Mouse (Mus musculus): ENCODE data around the gene Upp2.

Gene Upp2

DNA sequence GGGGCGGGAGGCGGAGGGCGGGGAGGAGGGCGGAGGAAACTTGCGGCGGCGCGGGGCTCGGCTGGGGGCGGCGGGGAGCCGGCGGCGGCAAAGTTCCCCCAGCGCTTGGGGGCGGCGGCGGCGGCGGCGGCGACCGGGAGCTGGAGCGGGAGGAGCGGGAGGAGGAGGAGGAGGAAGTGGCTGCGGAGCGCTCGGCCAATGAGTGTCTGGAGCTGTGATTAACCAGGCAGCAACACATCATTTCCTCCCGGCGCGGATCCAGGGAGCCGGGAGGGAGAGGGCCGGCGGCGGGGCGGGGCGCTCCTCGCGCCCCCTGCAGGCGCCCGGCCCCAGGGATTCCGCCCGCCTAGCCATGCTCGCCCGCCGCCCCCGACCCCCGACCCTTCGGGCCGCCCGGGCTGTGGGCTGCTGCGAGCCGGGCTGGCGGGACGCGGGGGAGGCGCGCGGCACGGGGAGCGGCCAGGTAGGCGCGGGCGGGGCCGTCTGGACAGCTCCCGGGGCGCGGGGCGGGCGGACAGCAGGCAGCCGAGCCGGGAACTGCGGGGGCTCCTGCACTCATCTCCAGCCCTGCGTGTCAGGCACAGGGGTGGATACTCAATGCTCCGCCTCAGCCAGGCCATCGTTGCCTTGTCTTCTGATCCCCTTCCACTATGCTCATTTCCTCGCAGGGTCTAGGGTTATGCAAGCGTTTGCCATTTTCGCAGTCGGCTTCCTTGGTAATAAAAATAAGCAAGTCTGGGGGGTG, at the start of gene Upp2, which contains the start of gene Acvr1:
Gene Upp2 (plus strand): TSS at position 233 of the 745 bp plus-strand sequence.
Gene Acvr1 (minus strand): TSS at position 92 of the 745 bp plus-strand sequence.
- H3K36me3 ChIP-seq (ENCODE audit: control insufficient read depth, insufficient read depth, low read length, poor library complexity, severe bottlenecking): no peaks in the 10 kb centered on the region
- peaks cover 7% of the 10 kb centered on the region for H3K27me3 ChIP-seq (ENCODE audit: control insufficient read depth, insufficient read depth, low read length, poor library complexity, severe bottlenecking)
- DNase-seq (ENCODE audit: low read depth, low spot score): peak; percentile 17

- H3K27me3 ChIP-seq (ENCODE audit: control insufficient read depth, insufficient read depth, low read length, poor library complexity, severe bottlenecking): no peaks in the 10 kb centered on the region
Observed at GRCm38 (mm10) chr2:58518517-58518916, 48.6 kb upstream of the Upp2 start.

DNA sequence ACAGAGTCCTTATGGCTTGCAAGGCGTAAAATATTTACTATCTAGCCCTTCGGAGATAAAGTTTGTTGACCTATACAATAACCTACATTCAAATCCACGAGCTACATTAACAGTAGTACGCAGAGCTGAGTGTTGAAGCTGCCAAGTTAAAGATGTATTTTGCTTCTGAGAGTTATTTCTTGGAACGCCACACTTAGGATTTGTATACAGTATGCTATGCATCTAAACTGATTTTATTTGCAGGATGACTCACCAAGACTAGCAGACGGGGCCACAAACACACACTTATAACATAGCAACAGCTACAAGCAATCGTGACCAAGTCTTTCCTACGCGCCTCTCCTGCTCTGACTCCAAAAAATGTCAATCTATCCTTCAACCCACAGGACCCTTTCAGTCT, 46.4 kb upstream of the Upp2 start:
- H3K36me3 ChIP-seq (ENCODE audit: control insufficient read depth, insufficient read depth, low read length, poor library complexity, severe bottlenecking): no peaks in the 10 kb centered on the region
- no peaks in the 10 kb centered on the region for H3K27me3 ChIP-seq (ENCODE audit: control insufficient read depth, insufficient read depth, low read length, poor library complexity, severe bottlenecking)
- no peak for DNase-seq (ENCODE audit: low read depth, low spot score)

More at GRCm38 (mm10) chr2:58518517-58518916, 48.6 kb upstream of the Upp2 start:
- no peaks in the 10 kb centered on the region for H3K36me3 ChIP-seq (ENCODE audit: control insufficient read depth, insufficient read depth, low read length, poor library complexity, severe bottlenecking)
- no peak for DNase-seq (ENCODE audit: low read depth, low spot score)

DNA sequence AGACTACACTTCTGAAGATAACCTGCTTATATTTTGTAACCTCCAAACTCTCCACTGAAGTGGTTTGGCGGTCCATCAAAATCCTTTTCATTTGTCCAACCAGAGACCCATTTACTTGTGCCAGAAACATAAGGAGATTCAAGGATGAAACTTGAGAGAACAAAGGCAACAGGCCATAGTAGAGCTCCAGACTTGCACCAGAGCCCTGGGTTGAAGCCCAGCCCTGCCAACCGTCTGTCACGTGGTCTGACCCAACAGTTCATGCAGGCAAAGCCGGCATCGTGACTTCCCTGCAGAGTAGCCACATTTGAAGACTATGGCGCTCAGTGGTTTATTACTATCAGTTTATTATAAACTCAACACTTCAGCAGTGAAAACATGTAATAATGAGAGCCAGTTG, 45.5 kb upstream of the Upp2 start:
- H3K36me3 ChIP-seq (ENCODE audit: control insufficient read depth, insufficient read depth, low read length, poor library complexity, severe bottlenecking): no peaks in the 10 kb centered on the region
- no peak for DNase-seq (ENCODE audit: low read depth, low spot score)

GRCm38 (mm10) chr2:58523097-58523496, 44.0 kb upstream of the Upp2 start:
- Histone ChIP-seq H3K27me3 (ENCODE audit: control insufficient read depth, insufficient read depth, low read length, poor library complexity, severe bottlenecking) (no peaks in the 10 kb centered on the region), H3K36me3 (ENCODE audit: control insufficient read depth, insufficient read depth, low read length, poor library complexity, severe bottlenecking) (no peaks in the 10 kb centered on the region)
- DNase-seq (ENCODE audit: low read depth, low spot score): no peak

More for the DNA sequence above, 45.5 kb upstream of the Upp2 start:
- no peaks in the 10 kb centered on the region for H3K27me3 ChIP-seq (ENCODE audit: control insufficient read depth, insufficient read depth, low read length, poor library complexity, severe bottlenecking)

- H3K36me3 ChIP-seq (ENCODE audit: control insufficient read depth, insufficient read depth, low read length, poor library complexity, severe bottlenecking): no peaks in the 10 kb centered on the region
- no peak for DNase-seq (ENCODE audit: low read depth, low spot score)
Observed at GRCm38 (mm10) chr2:58523894-58524293, 43.2 kb upstream of the Upp2 start.

GRCm38 (mm10) chr2:58524356-58524755, 42.7 kb upstream of the Upp2 start:
- no peak for DNase-seq (ENCODE audit: low read depth, low spot score)
- no peaks in the 10 kb centered on the region for H3K27me3 ChIP-seq (ENCODE audit: control insufficient read depth, insufficient read depth, low read length, poor library complexity, severe bottlenecking)
- H3K36me3 ChIP-seq (ENCODE audit: control insufficient read depth, insufficient read depth, low read length, poor library complexity, severe bottlenecking): no peaks in the 10 kb centered on the region

More at GRCm38 (mm10) chr2:58523894-58524293, 43.2 kb upstream of the Upp2 start:
- no peaks in the 10 kb centered on the region for H3K27me3 ChIP-seq (ENCODE audit: control insufficient read depth, insufficient read depth, low read length, poor library complexity, severe bottlenecking)

DNA sequence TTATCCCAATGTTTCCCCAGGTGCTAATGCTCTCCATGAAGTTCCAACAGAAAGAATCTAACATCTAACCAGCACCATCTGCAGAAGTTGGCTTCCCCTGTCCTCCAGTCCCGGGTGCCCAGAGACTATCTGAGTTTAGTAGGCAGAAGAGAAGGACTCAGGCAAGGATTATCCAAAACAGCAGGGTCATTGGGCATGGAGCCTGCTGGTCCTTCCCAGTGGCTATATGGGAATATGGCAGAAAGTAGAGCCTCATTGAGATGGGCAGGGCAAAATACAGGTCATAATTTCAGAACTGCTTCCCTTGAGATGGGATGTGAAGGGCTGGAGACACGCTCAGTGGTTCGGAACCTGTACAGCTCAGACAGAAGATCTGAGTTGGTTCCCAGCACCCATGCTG, 39.3 kb upstream of the Upp2 start:
- Histone ChIP-seq H3K27me3 (ENCODE audit: control insufficient read depth, insufficient read depth, low read length, poor library complexity, severe bottlenecking) (no peaks in the 10 kb centered on the region), H3K36me3 (ENCODE audit: control insufficient read depth, insufficient read depth, low read length, poor library complexity, severe bottlenecking) (no peaks in the 10 kb centered on the region)
- DNase-seq (ENCODE audit: low read depth, low spot score): no peak

DNA sequence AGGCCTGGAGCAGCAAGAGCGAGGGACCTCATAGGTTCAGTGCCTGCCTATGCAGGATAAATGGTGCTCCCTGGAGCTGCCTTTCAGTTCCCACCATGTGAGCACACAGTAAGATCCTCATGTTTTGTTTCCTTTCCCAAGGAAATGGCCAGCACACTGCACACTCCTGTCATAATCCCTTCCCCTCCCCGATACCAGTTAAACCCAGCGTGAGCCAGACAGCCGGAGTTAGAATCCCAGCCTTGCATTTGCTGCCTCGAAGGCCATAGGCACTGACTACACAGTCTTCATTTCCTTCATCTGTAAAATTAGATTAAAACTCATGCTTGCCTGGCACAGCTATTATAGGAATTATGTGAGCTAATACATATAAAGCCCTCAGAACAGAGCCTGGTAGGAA, 37.7 kb upstream of the Upp2 start:
- DNase-seq (ENCODE audit: low read depth, low spot score): no peak
- no peaks in the 10 kb centered on the region for H3K36me3 ChIP-seq (ENCODE audit: control insufficient read depth, insufficient read depth, low read length, poor library complexity, severe bottlenecking)
- no peaks in the 10 kb centered on the region for H3K27me3 ChIP-seq (ENCODE audit: control insufficient read depth, insufficient read depth, low read length, poor library complexity, severe bottlenecking)

DNA sequence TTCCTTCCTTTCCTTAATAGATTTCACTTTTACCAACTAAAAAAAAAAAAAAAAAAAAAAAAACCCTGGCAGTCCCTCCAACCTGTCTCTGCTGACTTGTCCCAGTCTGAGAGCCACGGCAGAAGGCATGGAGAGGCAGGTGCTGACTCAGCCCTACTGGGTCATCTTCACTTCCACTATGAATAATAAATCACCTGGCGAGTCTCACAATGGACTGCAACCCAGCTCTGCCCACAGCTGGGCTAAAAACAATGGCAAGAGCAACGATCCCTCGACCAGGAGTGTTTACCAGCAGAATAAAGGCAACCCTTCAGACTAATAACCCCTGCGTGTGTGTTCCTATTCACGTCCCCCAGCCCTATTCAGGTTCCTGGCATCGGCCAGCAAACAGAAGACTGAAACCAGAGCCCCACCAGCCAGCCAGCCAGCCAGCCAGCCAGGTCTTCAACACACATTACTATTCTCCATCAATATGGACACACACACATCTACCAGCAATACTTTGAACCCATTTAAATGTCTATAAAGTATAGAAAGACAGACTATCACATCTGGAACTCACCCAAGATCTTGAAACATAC, 37.1 kb upstream of the Upp2 start:
- H3K36me3 ChIP-seq (ENCODE audit: control insufficient read depth, insufficient read depth, low read length, poor library complexity, severe bottlenecking): no peaks in the 10 kb centered on the region
- no peaks in the 10 kb centered on the region for H3K27me3 ChIP-seq (ENCODE audit: control insufficient read depth, insufficient read depth, low read length, poor library complexity, severe bottlenecking)
- DNase-seq (ENCODE audit: low read depth, low spot score): no peak

DNA sequence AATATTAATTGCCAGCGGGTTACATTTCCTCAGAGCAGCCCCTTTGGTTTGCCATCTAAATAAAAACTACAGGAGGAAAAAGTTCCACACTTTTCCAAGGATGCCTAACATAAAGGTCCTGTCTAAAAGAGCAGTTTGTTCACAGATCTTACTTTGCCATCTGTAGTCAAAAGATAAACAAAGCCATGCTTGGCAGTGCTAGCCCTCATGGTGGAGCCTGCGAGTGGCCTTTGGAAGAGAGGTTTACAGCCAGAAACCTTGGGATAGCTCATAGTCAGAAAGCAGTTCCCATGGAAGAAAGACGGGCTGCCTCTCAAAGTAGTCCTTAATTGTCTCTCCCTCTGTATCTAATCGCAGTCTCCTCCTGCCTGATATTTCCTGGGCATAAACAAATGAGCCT, 36.6 kb upstream of the Upp2 start:
- no peaks in the 10 kb centered on the region for H3K27me3 ChIP-seq (ENCODE audit: control insufficient read depth, insufficient read depth, low read length, poor library complexity, severe bottlenecking)
- no peak for DNase-seq (ENCODE audit: low read depth, low spot score)
- H3K36me3 ChIP-seq (ENCODE audit: control insufficient read depth, insufficient read depth, low read length, poor library complexity, severe bottlenecking): no peaks in the 10 kb centered on the region

DNA sequence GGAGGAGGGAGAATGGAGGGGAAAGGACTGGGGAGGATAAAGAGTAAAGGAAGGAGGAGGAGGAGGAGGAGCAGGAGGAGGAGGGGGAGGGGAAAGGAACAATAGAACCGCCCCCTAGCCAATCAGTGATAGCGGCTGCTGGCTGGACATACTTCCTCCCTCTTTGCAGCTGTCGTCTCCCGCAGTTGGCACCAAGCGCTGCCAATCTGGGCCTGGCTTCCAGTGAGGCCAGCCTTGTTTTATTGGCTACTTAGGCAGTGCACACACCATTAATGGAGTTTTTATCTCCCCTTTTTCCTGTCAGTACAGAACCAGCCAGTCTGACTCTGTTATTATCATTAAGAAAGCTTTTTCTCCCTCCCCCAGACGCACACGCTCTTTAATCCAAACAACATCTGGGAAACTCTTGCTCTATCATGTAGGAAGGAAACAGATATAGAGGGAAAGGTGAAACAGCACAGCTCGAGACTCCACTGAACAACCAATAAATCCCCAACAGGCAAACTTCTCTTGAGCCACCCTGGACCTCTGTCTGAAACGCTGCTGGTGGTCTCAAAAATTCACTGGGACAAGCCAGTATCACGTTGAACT, 34.7 kb upstream of the Upp2 start:
- H3K36me3 ChIP-seq (ENCODE audit: control insufficient read depth, insufficient read depth, low read length, poor library complexity, severe bottlenecking): no peaks in the 10 kb centered on the region
- no peaks in the 10 kb centered on the region for H3K27me3 ChIP-seq (ENCODE audit: control insufficient read depth, insufficient read depth, low read length, poor library complexity, severe bottlenecking)
- DNase-seq (ENCODE audit: low read depth, low spot score): no peak

DNA sequence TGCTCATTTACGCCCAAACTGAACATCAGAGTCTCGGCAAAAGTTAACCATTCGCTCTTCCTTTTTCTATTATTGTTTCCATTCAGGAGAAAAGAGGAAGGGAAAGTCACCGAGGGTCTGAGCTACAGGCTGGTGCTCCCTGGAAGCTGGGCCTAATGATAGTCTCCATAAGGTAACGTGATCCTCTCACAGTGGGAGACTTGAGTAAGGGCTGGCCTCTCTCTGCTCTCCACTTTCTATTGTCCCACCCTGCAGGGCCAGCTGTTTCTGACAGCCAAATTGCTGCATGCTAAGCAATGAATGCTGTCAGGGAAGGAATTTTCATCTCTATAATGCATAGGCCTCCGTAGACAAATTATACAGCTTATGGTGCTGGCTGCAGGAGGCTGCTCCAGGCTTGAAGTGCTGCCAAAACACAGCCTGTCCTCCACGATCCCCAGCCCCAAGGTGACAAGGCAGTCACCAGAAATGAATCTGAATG, 33.5 kb upstream of the Upp2 start:
- Histone ChIP-seq H3K36me3 (ENCODE audit: control insufficient read depth, insufficient read depth, low read length, poor library complexity, severe bottlenecking) (no peaks in the 10 kb centered on the region), H3K27me3 (ENCODE audit: control insufficient read depth, insufficient read depth, low read length, poor library complexity, severe bottlenecking) (no peaks in the 10 kb centered on the region)
- no peak for DNase-seq (ENCODE audit: low read depth, low spot score)

GRCm38 (mm10) chr2:58534379-58534778, 32.7 kb upstream of the Upp2 start:
- Histone ChIP-seq H3K27me3 (ENCODE audit: control insufficient read depth, insufficient read depth, low read length, poor library complexity, severe bottlenecking) (no peaks in the 10 kb centered on the region), H3K36me3 (ENCODE audit: control insufficient read depth, insufficient read depth, low read length, poor library complexity, severe bottlenecking) (no peaks in the 10 kb centered on the region)
- no peak for DNase-seq (ENCODE audit: low read depth, low spot score)

DNA sequence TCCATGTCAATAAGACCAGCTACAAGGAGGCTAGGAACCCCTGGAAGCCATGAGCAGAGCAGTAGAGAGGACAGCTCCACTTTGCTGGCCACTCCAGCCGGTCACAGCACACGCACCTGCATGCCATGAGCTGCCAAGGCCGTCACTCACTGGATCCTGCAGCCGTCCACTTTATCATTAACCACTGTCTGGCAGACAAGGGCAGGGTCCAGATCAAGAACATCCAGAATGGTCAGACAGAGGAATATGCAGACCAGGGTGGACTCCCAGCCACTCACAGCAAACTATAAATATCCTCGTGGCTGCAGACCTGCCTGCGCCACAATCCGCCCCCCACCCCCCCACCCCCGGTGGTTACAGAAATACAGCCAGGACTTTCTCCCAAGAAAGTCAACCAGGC, 31.9 kb upstream of the Upp2 start:
- no peak for DNase-seq (ENCODE audit: low read depth, low spot score)
- no peaks in the 10 kb centered on the region for H3K27me3 ChIP-seq (ENCODE audit: control insufficient read depth, insufficient read depth, low read length, poor library complexity, severe bottlenecking)
- no peaks in the 10 kb centered on the region for H3K36me3 ChIP-seq (ENCODE audit: control insufficient read depth, insufficient read depth, low read length, poor library complexity, severe bottlenecking)
